Mouse (Mus musculus): Measurements from ENCODE around the gene Bub1b.

- TF ChIP-seq CTCF (IDR thresholded peaks at IDR 0.05; ENCODE audit: borderline replicate concordance, insufficient read depth, low read length) (no peak), POLR2A (IDR thresholded peaks at IDR 0.05; ENCODE audit: low read depth, low read length) (no peak)
These were observed 44.4 kb downstream of the Bub1b start for GRCm38 (mm10) chr2:118642431-118642830.
